Mouse (Mus musculus): ENCODE measurements around the gene Pim2.

The Pim2 gene

DNA sequence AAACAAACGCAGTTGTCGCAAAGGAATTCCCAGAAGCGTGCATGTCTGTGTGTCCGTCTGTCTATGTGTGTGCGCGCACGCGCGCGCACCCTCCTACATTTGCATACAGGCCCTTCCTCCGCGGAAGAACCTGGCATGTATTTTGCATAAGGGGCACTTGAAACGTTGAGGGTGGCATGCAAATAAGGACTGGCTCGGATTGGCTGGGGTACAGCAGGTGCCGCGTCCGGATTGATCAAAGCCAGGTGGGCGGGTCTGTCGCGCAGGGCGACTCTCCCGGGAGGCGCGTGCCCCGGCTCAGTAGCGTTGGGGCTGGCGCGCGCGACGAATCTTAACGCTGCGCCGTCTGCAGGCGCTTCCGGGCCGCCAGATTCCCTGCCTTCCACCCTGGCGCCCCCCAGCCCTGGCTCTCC lies at the start of gene Pim2:
Gene Pim2 (plus strand): TSS at position 256 of the 413 bp plus-strand sequence.
- peak; percentile 90 for DNase-seq

- no peak for DNase-seq
Observed at GRCm38 (mm10) chrX:7837146-7837545, 40.9 kb upstream of the Pim2 start.

GRCm38 (mm10) chrX:7840842-7841162 lies 37.3 kb upstream of the Pim2 start:
- no peak for DNase-seq

DNA sequence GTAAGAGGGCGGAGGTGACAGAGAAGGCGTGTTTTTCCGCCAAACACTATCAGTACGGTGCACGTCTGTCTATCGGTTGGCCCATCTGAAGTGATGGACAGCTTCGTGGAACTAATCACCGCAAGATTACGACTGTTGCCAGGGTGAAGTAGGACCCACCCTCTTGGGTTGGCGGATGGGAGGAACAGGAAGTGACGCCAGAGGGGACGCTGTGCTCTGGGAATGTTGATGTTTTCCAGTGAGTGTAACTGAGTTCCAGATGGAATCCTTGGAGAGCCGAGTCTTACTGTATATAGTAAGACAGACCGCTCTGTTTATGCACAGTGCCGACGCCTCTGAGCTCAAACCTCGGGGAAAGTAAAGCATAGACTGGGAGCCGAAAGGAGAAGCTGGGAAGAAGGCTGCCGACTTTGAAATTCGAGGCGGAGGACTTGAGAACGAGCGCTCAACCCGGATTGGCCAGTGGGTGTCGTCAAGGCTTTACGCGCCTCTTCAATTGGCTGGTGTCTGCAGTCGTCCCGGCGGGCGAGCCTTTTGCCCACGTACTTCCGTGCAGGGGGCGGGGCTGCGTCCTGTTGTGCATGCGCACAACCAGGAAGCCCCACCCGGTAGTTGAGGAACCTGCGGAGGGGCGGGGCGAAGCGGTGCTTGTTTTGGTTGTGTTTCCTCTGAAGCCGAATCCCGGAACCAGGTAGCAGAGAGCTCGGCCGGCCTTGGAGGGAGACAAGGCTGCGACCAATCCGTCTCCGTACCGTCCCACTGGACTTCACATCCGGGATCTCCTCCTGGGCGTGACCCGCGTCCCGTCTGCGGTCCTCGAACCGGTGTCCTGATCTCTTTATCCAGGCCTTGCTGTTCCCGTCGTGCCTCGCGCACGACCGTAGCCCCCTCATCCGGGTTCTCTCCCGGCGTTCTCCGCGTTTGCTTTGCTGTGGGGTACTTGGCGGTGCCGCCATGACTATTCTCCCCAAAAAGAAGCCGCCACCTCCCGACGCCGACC lies 36.6 kb upstream of the Pim2 start, which contains the start of gene Otud5:
Gene Otud5 (plus strand): TSS at position 202 of the 1,000 bp plus-strand sequence.
- peak; percentile 97 for DNase-seq

GRCm38 (mm10) chrX:7842318-7842717 lies 35.7 kb upstream of the Pim2 start:
- DNase-seq, result peak; percentile 59

- no peak for DNase-seq
Observed at GRCm38 (mm10) chrX:7847845-7848244, 30.2 kb upstream of the Pim2 start.

DNA sequence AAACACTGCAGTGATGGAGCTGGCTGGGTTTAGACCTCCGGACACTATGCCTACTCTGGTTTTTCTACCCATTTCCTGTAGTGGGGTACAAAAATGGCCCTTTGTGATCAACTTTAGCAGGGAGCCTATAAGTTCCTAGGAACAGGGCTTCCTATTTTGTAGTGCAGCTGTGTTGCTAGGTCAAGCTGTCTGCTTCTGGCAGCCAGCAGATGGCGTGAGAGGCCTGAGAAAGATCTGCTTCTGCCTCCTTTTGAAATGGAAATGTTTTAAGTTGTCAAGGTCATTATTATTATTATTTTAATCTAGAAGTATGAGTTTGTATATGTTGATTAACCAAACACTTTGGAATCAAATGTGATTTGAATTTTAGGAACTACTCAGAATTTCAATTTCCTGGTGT lies 23.5 kb upstream of the Pim2 start:
- DNase-seq, result peak; percentile 71

GRCm38 (mm10) chrX:7859191-7859753 lies 18.8 kb upstream of the Pim2 start:
- no peak for DNase-seq

DNA sequence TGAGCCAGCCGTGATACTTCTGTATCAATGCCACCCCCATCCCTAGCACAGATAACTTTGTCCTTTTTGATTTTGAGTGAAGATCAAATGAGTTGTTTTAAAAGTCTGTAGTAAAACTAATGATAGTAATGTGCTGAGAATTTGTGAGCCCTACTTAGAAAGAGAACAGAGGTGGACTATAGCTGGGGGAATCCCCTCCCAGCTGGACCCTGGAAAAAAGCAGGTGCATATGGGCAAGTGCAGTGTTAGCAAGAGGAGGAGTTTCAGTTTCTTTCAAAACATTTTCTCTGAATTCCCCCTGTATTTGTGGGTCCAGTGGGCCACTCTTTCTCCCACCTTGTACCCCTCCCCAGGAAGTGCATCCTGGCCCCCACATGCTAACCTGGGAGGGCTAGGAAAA lies 14.9 kb upstream of the Pim2 start:
- DNase-seq, result no peak

DNA sequence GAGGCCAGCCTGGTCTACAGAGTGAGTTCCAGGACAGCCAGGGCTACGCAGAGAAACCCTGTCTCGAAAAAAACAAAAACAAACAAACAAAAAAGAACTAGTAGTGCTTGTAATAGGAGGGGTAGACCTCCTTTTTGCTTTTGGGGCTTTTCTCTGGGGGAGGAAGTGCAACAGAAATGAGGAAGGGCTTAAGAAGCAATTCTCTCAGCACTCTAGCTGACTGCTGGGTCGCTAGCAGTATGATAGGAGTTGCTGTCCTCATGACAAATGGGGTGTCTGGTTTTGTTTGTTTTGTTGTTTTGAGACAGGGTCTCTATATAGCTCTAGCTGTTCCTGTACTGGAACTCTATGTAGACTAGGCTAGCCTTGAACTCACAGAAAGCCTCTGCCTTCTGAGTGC lies 13.5 kb upstream of the Pim2 start:
- no peak for DNase-seq

DNA sequence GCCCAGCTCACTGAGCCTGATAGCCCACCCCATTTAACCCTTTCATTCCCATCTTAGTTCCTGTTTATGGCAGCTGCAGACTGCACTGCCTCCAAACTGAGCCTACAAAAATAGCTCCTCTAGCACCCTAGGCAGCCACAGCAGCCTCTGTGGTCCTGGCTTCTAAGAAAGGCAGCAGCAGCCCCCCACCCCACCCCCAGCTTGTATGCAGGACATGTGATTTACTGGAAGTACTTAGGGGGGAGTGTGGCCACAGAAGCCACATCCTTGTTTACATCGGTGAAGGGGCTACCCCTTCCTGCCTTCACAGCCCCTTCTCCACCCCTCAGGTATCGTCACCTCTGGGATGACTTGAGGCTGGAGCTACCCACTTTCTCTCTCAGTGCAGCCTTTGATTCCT lies 12.7 kb upstream of the Pim2 start:
- peak; percentile 18 for DNase-seq

DNA sequence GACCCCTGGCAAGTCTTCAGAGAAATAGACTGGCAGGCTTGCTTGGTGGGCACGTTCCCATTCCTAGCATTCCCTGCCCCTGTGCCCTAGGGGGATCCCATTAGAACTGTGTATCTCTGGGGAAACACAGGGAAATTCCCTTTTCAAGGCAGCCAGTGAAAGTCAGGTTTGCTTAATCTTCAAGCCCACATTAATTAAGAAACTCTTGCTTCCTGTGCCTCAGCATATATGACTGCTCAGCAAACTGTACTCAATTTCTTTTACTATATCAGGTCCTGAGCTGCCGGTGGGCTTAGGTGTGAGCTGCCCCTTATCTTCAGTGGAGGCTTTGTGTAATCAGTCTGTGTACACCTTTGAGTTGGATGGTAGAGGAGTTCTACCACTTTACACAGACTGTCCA lies 12.3 kb upstream of the Pim2 start:
- DNase-seq, result no peak

- no peak for DNase-seq
Observed at GRCm38 (mm10) chrX:7867141-7867540, 10.9 kb upstream of the Pim2 start.

DNA sequence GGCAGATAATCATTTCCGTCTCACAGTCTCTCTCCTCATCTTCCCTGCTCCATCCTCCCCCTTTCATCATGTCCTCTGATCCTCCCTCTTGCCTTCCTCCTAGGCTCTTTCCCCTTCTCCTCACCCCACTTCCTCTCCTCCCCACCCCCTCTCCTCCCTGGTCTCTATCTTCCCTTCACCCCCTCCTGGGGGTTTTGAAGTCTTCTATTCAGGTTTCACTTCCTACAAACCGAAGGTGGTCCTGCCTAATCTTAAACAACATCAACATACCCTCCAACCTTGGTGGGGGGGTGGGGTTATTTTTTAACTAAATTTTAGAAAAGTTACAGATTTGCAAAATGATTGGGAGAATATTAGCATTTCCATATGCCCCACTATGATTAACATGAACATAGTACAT lies 9.6 kb upstream of the Pim2 start:
- no peak for DNase-seq

DNA sequence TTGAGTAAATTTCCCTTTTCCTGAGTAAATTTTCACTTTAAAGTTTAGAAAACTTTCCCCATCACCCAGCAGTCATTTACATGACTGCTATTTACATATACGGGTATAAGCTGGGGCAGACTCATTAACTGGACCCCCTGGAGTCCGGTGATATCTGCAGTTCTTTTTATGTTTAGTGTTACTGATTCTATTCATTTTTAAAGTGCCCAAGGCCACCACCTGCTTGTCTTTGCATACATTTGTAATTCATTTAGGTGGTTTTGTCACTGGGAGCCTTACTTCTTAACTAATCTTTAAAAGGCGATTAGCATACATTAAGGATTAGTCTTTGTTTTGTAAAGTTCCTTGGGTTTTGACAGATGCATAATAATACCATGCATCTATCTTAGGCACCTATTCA lies 8.2 kb upstream of the Pim2 start:
- no peak for DNase-seq

- DNase-seq, result peak; percentile 41
Observed at GRCm38 (mm10) chrX:7878495-7878894, 433 bp downstream of the Pim2 start.

DNA sequence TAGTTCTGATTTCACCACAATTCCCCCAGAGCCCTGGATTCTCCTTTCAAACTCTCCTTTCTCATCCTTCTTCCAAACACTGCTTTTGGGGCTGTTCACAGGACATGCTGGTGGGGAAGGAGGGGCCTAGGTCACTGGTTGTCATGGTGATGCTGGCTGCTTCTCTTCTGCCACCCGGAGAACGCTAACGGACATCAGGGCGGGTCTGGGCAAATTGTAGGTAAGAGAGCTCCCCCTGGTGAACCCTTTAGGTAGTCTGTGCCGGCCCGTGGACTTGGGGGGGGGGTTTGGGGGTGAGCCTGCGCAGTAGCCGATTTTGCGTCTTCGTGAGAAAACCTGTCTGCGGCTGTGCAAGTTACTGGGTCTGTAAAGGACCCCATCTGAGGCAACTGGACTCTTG lies 1.8 kb downstream of the Pim2 start:
- DNase-seq, result peak; percentile 63

- peak; percentile 79 for DNase-seq
Observed at GRCm38 (mm10) chrX:7883841-7884567, 5.9 kb downstream of the Pim2 start, which contains the start of gene Slc35a2. Slc35a2 (plus strand) TSS chrX:7884028.

DNA sequence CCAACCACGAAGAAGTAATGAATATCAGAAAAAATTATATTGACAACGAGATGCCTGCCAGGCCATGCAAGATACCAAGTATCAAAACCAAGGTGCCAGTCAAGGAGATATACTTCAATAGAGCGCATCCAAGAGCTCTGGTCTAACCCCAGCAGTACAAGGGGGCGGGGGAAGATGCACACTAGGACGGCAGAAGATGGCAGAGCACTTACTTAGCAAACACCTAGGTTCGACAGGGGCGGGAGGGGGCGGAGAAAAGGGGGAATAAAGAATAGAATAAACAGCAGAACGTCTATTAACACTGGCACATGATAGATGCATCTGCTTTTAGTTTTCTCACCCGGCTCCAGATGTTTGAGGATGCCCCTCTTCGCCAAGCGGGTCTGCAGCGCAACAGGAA lies 20.1 kb downstream of the Pim2 start:
- DNase-seq, result peak; percentile 29

DNA sequence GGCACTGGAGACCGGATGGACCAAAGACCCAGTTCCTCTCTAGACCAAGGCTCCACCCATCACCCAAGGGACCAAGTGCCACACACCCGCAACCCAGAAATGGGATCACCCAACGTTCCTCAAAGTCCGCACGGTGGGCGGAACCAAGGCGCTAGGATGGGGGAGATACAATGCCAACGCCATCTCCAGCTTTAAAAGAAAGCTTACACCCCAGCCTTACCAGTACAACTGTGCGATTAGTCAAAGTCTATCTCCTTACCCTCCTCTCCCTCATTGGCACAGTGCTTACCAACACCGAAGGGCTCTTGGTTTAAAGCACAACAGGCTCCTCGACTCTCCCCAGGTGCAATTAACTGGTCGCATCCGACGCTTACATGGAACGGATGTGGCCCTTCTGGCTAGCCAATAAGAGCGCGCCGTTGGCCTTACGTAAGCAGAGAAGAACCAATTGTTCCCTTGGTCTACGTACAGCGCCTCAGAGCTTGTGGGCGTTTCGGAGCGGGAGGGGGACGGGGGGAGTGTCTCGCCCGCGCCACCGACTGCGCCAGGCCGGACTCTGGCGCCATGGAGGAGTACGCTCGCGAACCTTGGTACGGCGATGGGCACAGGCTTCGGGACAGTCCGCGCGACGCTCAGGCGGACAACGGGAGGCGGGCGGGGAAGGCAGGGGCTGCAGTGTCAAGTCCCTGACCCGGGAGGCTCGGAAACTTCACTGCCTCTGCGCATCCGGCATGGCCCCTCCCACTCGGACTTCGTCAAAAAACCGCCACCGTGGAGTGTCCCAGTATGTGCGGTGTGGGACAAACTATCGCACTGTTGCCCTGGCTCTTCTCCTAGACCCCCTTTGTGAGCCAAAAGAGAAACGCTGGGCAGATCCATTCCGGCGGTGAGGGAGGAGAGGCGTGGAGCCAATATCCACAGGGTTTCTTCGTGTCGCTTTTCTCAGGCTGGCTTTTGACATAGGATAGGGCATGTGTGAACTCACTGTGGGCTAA lies 21.1 kb downstream of the Pim2 start, which contains the start of the genes Pqbp1 and Timm17b:
Gene Pqbp1 (minus strand): TSS at position 390 of the 995 bp plus-strand sequence.
Gene Timm17b (plus strand): TSS at position 478 of the 995 bp plus-strand sequence.
- DNase-seq, result peak; percentile 85

- no peak for DNase-seq
Observed at GRCm38 (mm10) chrX:7904441-7904840, 26.4 kb downstream of the Pim2 start.

GRCm38 (mm10) chrX:7907735-7908134 lies 29.7 kb downstream of the Pim2 start, which contains the start of gene Gm10491:
Gm10491 (minus strand) TSS chrX:7907835.
- no peak for DNase-seq

Measured in thymus, postnatal 4 days (tissue).